Mouse (Mus musculus) urinary bladder, postnatal 36 days (tissue): ENCODE measurements at regions not wholly inside any gene's neighbourhood (a gene's known extent, or its start where the extent isn't known, plus 50 kb on each side); places are given as distances from the start of the nearest gene placed in this dataset.

ENCODE experiments used
- DNase-seq, 2 experiments: peaks; one replicate each; pipeline ENCODE4 v3.0.0; 2022; ENCODE audit warnings: low spot score in 2 of 2, mixed read lengths in 1 of 2

DNA sequence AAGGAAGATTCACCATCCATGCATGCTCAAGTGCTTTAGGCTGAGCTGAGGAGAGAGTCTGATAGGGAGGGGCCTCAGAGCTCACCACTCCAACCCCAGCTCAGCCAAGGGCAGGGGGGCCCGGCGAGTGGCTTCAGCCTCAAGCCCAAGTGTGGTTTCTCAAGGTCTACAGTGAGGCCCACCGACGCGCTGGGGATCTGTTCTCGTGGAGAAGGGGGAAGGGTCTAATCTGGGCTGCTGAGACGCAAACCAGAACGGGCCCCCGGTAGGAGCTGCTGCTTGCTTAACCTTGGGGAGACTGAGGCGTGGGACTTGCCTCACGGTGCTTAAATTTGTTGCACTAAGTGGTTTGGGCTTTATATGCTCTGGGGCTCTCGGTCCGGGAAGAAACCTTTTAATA, 70.9 kb downstream of the Asb1 start:
- DNase-seq: no peak

DNA sequence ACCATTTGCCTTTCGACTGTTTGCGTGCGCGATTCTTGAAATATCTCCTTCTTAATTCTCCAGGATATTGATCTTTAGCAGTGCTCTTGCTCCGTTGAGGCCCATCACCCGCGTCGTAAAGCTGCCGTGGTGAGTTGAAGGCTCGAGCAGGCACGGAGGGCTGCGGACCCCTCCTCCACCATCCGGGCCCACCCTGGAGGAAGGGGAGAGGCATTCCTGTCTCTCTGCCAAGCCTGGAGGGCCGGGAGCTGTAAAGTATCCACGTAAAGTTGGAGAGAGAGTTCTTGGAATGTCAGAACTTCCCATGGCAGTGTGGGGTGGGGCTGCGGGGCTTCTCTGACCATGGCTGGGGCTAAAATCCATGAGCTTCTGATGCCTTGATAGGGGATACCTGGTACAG, 71.3 kb downstream of the Asb1 start:
- DNase-seq: no peak

DNA sequence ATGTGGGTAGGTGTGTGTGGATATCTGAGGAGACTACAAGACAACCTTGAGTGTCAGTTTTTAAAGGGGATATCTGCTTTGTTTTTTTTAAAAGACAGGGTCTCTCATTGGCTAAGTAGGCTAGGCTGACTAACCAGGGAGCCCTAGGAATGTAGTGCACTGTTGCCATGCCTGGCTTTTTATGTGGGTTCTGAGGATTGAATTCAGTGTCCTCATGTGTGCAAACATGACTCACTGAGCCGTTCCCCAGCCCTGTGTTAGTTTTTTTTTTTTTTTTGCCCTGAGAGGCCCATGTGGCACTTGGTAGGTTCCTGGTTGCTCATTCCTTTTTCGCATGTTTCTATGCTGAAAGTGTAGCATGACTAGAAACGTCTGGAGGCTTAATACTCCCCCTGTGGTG, 72.6 kb downstream of the Asb1 start:
- DNase-seq: no peak

DNA sequence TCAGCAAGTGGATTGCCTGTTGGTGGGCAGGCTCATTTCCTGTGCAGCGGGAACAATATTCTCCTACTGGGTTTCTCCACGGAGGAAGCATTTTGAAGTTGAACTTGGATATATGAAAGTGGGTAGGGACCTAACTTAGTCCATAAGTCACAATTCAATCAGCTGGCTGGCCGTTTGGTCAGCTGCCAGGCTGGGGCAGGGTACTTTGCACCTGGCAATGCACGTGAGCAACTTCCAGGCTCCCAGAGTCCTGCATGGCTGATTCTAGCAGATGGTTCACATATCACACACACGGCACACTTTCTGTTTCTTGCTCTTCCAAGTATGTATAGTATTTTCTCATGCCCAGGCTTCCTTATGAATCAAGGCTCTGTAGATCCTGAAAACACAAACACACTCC, 75.1 kb downstream of the Asb1 start:
- no peak for DNase-seq

DNA sequence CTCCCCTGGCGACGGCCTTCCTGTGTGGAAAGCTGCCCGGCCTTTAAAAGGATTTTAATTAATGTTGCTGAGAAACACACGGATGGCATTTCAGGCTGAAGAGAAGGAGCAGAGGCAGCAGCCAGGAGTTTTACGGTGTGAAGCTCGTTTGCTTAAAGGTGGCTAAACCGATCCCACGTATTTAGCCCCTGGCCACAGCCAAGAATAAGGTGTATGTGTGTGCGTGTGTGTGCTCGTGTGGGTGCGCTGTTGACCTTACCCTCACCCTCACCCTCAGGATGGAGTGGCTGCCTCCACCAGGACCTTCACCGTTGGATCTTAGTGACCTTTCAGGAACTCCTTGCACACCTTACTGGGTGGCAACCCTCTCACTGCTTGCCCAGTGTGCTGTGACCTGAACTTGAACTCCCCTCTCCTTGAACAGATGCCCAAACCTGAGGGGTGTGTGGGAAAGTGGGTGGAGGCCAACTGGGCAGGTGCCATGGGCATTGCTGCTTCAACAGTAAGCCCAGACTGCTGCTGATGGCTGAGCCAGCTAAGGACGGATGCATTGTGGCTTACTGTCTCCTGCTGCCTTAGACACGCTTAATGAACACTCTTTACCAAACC, 78.3 kb downstream of the Asb1 start:
- DNase-seq: no peak

DNA sequence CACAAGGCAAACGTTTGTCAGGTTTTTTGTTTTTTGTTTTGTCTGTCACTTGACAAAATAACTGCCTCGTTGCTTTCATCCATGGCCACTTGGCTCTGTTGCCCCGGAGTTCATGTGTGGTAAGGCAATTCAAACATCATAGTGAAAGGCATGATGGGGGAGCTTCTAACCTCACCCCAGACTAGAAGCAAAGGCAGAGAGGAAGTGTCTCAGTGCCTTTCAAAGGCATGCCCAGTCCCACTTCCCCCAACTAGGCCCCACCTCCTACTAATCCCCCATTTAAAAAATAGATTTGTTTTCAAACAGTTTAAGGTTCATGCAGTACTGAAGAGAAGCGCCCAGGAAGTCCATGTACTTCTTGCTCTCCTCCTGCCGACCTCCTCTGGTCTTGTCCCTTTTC, 80.8 kb downstream of the Asb1 start:
- no peak for DNase-seq

DNA sequence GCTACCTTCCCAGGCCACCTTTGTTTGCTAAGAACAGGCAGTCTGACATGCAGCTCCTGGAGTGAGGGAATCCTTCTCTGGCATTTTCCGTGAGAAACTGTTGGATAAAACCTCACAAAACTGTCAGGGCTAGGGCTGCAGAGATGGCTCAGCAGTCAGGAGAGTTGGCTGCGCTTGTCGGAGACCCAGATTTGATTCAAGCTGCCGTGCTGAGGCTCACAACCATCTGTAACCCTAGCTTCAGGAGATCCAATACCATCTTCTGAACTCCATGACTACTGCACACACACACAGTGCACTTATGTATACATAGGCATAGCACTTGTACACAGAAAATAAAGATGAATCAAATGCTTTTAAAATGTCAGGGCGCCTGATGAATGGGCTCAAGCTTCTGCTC, 82.5 kb downstream of the Asb1 start:
- DNase-seq: no peak

DNA sequence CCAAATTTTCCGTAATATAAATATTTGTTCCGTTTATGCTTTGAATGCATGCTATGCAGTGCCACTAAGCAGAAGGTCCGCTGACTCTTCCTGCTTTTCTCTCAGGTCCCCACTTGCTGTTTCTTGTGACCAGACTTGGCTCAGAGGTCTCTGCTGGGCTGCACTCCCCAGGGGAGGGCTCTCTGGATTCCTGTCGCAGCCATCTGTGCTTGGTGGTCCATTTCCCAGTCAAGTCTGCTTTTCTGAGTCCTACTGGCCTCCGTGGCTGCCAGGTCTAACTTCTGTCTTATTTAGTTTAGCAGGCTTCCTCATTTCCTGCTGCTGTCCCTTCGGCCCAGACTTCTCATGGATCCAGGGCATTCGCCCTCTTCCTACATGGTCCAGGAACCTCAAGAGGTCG, 83.7 kb downstream of the Asb1 start:
- no peak for DNase-seq

DNA sequence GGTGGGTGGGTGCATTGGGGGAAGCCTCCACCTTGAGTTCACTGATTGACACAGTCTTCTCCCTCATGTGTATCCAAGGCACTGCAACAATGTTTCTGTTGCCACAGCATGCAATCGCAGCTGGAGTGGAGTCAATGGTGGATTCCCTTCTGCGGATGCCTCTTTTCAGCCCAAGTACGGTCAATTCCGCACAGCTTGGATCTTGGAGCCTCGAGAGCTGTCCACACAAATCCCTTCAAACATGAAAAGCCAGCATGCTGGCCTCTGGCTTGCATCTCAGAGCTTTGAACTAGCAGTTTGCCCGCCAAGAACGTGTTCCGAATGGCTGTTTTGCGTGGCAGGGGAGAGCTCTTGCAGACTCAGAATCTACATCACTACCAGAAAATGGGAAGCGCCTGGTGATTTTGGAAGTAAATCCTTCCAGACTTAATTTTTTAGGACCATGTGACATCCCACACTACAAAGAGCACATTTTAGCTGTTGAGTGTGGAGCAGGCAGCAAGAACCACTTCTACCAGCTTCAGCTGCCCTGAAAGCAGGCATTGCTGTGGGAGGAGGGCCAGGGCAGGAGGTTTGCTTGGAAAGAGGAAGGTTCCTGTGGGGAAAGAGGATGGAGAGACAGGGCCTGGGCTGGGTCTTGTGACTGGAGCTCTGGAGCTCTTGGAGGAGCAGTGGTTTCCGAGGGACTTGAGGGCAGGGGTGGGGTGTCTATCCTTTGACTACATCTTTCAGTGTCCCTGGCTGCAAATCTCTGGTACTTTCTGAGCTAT, 84.4 kb downstream of the Asb1 start:
- no peak for DNase-seq

DNA sequence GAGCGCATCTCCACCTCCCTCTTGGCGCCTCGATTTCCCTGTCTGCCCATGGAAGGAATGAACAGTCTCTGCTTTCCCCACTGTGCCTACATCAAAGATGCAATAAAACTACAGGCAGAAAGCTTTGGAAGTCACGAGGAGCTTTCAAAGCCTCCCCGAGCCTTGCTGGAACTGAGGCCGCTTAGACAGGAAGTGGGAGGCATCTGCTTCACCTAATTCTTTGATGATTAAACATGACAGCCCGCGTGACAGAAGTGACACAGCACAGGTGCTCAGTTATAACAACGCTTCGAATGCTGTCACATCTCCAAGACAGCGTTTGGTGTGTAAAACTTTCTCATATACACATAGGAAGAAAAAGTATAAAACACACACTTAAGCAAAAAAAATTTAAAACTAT, 85.7 kb downstream of the Asb1 start:
- DNase-seq: no peak

DNA sequence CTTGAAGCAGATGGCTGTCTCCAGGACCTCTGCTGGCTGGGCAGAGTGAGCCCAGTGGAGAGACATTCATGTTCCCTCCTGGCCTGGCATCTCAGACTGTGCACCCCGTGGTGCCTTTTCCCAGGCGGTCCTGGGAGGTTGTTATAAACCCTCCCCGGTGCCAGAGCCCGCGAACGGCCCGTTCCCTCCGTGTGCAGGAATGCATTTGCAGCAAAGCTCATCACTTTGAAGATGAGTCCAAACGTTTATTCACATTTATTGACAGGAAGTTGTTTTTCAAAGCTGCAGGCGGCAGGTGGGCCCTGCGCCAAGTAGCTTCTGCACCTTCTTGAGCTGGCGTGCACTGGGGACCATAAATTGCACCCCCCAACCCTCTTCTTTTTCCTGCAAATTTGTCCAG, 89.9 kb downstream of the Asb1 start:
- DNase-seq: no peak

DNA sequence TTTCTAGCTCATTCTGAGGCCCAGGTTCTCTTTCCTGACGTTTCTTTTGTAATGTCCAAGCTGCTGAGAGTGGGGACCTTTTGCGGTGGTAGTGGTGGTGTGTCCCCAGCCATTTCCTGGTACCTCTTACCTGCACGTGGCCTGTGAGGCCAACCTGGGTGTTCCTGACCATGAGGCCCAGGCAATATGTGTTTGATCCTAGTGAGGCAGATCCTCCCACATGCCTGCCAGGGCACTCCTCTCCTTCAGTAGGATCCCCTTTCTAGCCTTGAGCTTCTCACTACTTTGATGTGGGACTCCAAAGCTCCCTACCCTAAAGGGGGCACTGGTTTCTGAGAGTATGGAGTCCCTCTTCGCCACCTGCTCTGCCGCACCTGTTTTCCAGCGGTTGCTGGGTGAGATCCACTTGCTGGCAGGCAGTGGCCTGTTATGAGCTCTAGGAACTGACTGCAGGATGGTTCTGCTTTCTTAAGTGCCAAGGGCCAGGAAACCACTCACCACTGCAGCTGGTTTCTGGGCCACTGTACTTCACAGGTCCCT, 90.6 kb downstream of the Asb1 start:
- no peak for DNase-seq

DNA sequence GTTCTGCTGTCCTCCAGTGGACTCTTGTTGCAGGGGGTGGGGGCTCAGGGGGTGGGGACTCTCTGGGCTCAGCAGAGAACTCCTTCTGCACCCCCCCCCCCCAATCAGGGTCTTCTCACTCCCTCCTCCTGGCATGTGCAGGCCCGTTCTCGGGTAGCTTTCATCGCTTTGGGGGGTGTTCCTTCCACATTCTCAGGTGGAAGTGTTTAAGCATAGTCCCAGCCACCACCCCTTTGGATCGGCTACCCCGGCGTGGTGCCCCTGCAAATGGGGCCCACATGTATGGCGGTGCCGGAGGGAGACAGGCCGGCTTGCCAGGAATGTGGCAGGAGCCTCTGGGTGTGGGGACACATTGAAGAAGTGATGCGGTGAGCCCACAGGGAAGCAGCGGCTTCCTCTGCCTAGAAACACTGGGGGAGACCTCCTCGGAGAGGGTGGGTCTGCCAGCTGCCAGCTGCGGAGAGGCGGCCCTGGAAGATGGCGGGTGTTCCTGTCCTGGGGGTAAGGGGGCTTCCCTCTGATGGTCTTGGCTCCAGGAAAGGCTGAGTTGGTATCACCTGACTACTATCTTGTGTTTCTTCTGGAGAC, 92.7 kb downstream of the Asb1 start:
- no peak for DNase-seq

DNA sequence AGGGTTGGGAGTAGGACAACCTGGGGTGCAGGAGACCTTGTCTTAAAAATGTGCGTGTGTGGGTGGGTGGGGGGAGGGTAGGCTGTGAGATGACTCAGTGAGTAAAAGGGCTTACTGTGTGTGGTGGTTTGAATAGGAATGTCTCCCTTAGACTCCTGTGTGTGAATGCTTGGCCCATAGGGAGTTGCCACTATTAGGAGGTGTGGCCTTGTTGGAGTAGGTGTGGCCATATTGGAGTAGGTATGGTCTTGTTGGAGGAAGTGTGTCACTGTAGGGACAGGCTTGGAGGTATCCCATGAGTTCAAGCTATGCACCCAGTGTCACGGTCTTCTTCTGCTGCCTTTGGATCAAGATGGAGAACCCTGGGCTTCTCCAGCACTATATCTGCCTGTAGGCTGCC, 96.2 kb downstream of the Asb1 start:
- no peak for DNase-seq

DNA sequence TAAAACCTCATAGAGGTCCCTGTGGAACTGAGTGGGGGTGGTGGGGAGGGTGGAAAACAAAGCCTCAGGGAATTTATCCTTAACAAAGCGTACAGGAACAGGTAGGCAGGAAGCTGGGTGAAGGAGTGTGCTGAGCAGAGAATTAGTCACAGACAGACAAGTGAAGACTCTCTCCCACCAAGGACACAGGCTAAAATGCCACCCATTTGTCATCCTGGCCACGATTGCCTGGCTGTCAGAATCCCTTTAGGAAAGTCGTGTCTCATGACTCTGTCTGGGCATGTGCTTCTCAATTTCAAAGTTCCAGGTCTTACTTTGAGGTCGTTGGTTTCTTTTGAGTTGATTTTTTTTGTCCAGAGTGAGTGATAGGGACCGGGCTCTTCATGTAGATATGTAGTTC, 100.2 kb downstream of the Asb1 start:
- no peak for DNase-seq

DNA sequence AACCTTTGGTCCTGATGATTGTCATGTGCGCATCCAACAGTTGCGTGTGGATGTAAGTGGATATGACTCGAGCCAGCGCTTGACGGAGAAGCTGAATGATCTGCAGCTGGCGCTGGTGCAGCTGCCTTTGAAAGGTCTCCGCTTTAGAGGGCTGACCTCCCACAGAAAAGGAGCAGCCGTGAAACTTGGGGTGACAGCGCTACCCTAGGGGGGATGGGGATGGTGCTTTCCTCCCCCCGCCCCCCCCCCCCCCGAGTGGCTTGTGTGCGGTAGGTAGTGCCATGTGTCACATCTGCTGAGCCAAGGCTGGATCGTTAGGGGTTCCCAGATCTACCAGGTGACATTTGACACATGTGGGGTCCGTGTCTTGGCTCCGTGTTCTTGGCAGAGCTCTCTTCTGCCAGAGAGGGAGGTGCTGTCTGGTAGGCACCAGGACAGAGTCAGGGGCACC, 118.7 kb downstream of the Asb1 start:
- DNase-seq: no peak

DNA sequence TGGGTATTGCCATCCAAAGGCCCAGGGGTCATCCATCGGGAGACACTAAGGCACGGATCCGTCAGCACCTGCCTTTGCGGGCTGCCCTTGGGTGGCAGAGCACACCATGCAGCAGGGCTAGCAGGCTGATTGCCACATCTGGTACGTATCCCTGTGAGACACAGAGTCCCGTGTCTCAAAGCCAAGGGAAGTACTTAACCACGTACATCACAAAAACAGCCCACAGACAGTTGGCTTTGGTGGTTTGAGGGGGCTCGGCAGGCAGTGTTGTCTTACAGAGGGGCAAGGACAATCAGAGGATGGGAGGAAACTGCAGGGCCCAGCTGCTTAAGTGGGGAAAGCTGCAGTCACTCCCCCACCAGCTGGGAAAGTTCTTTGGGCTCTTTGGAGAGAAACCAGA, 119.1 kb downstream of the Asb1 start:
- DNase-seq: no peak

DNA sequence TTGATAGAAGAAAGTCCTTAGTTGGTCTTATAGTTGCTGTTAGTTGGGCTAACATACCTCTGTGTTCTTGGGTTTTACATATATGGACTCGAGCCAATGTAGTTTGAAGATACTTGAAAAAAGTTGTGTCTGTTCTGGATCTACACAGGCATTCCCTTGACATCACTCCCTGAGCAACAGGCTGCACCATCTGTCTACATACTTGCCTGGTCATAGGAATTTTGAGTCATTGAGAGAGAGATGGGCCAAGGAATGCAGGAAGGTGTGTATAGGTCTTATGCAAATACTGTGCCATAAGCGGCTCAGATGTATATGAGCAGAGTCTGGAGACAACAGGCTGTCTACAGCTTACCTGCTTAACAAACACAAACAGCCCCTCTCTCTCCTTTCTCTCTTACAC, 122.9 kb downstream of the Asb1 start:
- no peak for DNase-seq

DNA sequence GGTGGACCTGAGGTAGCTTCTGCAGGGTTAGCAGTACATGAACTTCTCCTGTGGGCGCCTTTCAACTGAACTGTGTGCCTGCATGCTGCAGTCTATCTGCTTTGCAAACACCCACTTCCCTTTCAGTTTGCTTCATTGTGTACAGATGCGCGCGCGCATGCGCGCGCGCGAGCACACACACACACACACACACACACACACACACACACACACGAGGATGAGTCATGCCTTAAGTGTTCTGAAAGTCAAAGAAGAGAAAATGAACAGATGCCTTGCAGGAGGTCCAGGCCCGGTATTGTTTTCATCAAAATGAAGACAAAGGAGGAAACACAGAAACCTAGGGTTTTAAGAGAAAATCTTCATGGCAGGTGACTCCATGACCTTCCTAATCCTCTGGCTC, 124.3 kb downstream of the Asb1 start:
- no peak for DNase-seq

DNA sequence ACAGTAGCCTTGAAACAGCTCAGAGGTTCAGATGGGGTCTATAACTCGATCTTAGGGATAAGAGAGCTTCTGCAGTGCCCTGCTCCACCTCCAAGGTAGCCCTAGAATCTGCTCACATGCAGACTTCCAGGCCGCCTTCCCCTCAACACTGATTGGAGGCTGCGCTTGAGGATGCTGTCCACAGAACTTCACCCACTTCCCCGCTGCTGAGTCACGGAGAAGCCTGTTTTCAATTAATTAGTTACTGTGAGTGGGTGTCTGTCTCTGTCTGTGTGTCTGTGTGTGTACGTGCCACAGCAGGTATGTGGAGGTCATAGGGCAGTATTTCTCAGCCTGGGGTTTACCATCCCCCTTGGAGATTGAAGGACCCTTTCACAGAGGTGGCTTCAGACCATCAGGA, 128.2 kb downstream of the Asb1 start:
- DNase-seq: no peak

DNA sequence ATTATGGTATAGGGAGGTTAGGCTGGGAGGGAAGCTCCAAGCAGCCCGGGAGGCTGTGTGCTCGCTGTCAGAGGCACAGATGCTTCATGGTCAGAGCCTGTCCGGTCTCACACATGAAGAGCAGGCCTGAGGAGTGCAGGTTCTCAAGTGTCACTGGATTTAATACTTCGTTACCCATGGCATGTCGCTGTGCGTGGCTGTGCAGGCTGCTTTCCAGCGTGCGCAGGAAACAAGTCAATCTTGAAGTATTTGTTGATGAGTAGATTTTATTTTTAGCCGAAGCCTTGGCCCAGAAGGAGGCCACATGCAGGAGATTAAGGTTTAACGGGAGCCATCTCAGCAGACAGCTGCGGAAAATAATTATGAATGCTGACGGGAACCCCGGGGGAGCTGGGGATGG, 130.3 kb upstream of the Twist2 start:
- DNase-seq: no peak

DNA sequence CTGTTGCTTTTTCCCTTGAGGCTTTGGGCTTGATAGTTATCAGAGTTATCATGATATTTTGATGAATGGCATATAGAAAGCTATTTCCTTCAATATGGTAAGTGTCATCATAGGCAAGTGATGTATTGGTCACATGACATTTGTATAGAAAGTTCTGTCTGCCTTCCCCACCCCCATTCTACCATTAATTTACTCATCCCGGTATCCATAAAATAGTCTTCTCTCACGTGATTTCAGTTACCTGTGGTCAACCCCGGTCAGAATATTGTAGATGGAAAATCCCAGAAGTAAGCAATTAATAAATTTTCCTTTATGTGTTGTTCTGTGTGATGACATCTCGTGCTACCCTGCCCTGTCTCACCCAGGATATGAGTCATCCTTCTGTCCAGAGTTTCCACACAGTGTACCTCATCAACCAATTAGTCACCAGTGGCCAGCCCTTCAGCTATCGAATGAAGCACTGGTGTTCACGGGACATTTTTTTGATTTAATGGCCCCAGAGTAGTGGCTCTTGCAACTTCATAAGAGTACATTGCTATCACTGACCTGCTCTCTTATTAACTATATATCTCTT, 127.1 kb upstream of the Twist2 start:
- DNase-seq: no peak

DNA sequence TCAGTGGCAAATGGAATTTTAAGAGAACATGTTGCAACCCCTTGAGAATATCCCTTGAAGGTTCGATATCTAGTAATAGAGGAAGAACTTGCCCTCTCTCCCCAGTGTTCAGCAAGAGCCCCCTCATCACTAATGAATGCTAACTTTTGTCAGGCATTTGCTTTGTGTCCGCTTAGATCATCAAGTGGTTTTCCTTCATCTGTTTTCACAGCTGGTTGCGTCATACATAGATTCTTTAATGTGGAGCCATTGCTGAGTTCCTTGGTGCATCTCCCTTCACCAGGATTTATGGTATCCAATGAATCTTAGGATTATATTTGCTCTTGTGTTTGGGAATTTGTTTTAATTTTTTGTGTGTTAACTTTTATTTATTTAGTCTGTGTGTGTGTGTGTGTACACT, 124.2 kb upstream of the Twist2 start:
- no peak for DNase-seq
